Mouse (Mus musculus): ENCODE results near the gene Gpx1. TPM values are rescaled to one million over a fixed set of nuclear protein-coding genes. Genes with fewer than 3 reads are reported as not detected.

Gpx1 gene
- total RNA-seq, 2 experiments from 2014 or later = 887 to 1,807 TPM

DNA sequence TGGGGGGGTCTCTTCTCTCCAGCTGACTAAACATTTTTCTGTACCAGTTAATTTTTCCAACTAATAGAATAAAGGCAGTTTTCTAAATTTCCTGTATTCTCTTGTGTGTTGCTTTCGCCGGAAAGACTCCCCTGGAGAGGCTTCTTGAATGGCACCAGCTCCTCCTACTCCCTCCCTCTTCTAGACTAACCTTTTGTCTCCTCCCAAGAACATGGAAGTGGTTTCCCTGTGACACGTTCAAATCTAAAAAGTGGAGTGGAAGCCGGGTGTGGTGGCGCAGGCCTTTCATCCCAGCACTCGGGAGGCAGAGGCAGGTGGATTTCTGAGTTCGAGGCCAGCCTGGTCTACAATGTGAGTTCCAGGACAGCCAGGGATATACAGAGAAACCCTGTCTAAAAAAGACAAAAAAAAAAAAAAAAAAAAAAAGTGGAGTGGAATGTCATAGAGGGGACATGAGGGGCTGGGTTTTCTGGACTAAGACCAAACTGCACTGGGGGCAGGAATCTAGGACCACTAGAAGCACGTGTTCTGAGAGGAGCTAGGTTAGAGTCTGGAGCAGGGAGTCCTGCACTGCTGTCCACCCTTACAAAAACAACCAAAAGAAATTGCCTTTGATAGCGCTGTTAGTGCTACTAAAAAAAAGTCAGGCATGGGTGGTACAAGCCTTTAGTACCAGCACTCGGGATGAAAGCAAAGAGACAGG, 704 bp upstream of the Gpx1 start:
- ATAC-seq (replicated peaks; ENCODE audit: low FRiP score, low TSS enrichment, poor library complexity, severe bottlenecking) = no peak

GRCm38 (mm10) chr9:108338551-108338885, 185 bp upstream of the Gpx1 start:
- ATAC-seq (replicated peaks; ENCODE audit: low FRiP score, low TSS enrichment, poor library complexity, severe bottlenecking) = no peak

GRCm38 (mm10) chr9:108339886-108340257, 1.2 kb downstream of the Gpx1 start:
- ATAC-seq (replicated peaks; ENCODE audit: low FRiP score, low TSS enrichment, poor library complexity, severe bottlenecking) = no peak

- ATAC-seq (replicated peaks; ENCODE audit: low FRiP score, low TSS enrichment, poor library complexity, severe bottlenecking) = peak; percentile 62
Measured at GRCm38 (mm10) chr9:108340258-108341138, 1.8 kb downstream of the Gpx1 start.

GRCm38 (mm10) chr9:108341139-108341475, 2.4 kb downstream of the Gpx1 start:
- ATAC-seq (replicated peaks; ENCODE audit: low FRiP score, low TSS enrichment, poor library complexity, severe bottlenecking) = no peak

GRCm38 (mm10) chr9:108341801-108342200, 3.1 kb downstream of the Gpx1 start:
- no peak for ATAC-seq (replicated peaks; ENCODE audit: low FRiP score, low TSS enrichment, poor library complexity, severe bottlenecking)

- ATAC-seq (replicated peaks; ENCODE audit: low FRiP score, low TSS enrichment, poor library complexity, severe bottlenecking) = no peak
Measured at GRCm38 (mm10) chr9:108342301-108342831, 3.7 kb downstream of the Gpx1 start.

DNA sequence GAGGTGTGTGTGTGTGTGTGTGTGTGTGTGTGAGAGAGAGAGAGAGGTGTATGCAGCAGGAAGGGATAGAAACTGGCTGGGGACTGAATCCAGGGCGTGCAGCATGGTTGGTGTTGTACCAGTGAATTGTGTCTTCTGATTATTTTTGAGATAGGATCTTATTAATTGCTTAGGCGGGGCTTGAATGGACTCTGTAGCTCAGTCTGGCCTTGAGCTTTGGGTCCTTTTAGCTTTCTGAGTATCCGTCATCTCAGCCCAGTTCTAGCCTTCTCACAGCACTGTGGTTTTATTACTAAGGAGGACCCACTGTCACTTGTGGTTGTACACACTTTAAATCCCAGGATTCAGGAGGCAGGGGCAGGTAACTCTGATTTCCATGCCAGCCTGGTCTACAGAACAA, 4.6 kb downstream of the Gpx1 start:
- no peak for ATAC-seq (replicated peaks; ENCODE audit: low FRiP score, low TSS enrichment, poor library complexity, severe bottlenecking)

- peak; percentile 11; the same call in 1 of the 2 replicates for ATAC-seq (replicated peaks; ENCODE audit: low FRiP score, low TSS enrichment, poor library complexity, severe bottlenecking)
Measured at GRCm38 (mm10) chr9:108343835-108344234, 5.1 kb downstream of the Gpx1 start.

DNA sequence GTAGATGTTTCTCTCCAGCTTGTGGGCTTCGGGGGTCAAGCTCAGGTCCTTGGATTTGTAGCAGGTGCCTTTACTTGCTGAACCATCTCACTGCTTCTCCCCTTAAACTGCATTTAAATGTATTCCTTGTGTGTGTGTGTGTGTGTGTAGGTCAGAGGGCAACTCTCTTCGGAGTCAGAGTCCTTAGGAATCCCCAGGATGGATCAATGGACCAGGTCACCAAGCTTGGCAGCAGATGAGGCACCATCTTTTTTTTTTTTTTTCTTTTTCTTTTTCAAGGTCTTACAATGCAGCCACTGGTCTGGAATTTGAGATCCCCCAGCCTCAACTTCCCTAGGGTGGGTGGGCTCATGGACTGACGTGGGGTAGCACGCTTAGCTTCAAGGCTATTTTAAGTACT, 5.8 kb downstream of the Gpx1 start:
- no peak for ATAC-seq (replicated peaks; ENCODE audit: low FRiP score, low TSS enrichment, poor library complexity, severe bottlenecking)

DNA sequence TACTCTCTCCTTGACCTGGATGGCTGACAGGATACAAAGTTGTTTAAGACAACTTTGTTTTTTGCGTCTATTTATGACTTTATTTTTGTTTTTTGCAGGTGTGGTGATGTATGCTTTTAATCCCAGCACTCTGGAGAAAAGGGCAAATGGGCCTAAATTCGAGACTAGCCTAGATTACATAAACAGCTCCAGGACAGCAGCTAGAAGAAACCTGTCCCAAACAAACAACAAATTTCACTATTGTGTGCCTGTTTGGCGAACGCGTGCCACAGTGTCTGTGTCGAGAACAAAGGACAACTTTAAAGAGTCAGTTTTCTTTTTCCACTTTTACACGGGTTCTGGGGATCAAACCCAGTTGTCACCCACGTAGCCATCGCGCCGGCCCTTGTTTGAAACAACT, 8.3 kb downstream of the Gpx1 start:
- ATAC-seq (replicated peaks; ENCODE audit: low FRiP score, low TSS enrichment, poor library complexity, severe bottlenecking) = no peak

- ATAC-seq (replicated peaks; ENCODE audit: low FRiP score, low TSS enrichment, poor library complexity, severe bottlenecking) = peak; percentile 59
Measured at GRCm38 (mm10) chr9:108347540-108348289, 9.0 kb downstream of the Gpx1 start, which contains the start of gene Usp4. TSS of gene Usp4 (plus strand) at chr9:108347853.

DNA sequence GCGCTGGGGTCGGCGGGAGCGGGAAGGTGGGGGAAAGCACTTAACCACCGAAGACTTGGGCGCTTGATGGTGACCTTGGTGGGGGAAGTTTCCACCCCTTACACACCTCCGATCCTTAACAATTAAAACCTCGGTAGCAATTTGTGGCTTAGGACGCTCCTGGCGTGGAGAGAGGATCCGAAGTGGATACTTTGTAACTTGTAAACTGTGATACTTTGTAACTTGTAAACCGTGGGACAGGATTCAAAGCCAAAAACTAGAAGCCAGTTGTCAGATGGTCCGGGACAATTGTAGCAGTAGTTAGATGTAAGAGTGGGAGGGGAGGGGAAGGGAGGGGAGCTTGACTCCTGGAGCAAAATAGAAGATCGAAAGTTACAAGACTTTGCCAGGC, 9.6 kb downstream of the Gpx1 start:
- ATAC-seq (replicated peaks; ENCODE audit: low FRiP score, low TSS enrichment, poor library complexity, severe bottlenecking) = no peak

- peak; percentile 73 for ATAC-seq (replicated peaks; ENCODE audit: low FRiP score, low TSS enrichment, poor library complexity, severe bottlenecking)
Measured at GRCm38 (mm10) chr9:108349727-108350126, 11.0 kb downstream of the Gpx1 start.

DNA sequence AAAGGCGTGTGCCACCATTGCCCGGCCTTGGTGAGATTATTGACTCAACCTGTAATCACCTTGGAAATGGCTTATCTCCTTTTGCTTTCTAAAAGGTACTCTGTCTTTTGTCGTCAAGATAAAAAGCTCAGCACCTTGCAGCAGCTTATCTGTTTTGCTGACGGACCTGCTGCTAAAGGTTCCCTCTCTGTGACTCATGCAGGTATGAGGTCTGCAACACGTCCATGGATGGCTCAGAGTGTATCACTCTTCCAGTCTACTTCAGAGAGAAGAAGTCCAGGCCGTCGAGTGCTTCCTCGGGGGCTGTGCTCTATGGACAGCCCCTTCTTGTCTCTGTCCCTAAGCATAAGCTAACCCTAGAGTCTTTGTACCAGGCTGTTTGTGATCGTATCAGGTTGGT, 39.5 kb downstream of the Gpx1 start:
- ATAC-seq (replicated peaks; ENCODE audit: low FRiP score, low TSS enrichment, poor library complexity, severe bottlenecking) = no peak

DNA sequence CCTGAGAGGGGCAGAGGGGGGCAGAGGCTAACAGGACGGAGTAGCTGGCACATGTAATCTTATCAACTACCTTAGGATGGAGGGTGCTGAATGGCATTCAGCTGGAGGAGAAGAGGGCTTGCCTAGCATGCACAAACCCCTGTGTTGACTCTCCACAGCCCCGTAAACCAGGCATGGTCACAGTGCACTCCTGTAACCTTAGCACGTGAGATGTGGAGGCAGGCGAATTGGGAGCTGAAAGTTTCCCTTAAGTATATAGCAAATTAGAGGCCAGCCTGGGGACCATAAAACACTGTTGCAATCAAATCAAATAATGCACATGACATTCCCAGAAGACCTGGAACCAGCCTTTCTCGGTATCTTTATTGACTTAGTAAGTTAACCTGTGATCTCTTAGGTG, 40.0 kb downstream of the Gpx1 start:
- ATAC-seq (replicated peaks; ENCODE audit: low FRiP score, low TSS enrichment, poor library complexity, severe bottlenecking) = no peak

DNA sequence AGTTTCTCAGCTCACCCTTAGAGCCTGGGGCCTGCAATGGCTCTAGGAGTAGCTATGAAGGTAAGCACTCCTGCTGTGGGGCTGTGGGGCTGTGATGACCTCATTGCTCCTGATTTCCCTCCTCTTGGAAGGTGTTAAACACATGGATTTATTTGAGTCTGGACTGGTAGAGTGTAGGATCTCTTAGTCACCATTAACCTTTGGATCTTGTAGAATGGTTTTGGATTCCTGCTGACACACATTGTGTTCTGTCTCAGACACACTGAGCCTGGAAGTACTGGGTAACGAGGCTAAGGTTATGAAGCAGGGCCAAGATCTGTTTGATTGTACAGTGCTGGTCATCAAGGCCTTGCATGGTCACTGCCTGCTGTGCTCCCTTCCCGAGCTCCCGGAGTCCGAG, 40.6 kb downstream of the Gpx1 start:
- no peak for ATAC-seq (replicated peaks; ENCODE audit: low FRiP score, low TSS enrichment, poor library complexity, severe bottlenecking)

DNA sequence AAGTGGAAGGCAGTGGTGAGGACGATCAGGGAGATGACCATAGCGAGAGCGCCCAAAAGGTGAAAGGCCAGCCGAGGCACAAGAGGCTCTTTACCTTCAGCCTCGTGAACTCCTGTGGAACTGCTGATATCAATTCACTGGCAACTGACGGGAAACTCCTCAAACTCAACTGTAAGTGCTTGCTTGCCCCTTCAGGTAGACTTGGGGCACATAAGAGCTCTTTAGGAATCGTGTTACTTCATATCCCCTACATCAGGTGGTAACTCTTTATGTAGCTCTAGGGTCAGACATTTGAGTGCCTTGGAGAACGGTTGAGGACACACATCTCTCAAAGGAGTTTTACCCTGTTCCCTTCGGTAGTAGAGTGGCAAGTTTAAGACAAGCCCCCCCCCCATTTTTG, 42.7 kb downstream of the Gpx1 start:
- ATAC-seq (replicated peaks; ENCODE audit: low FRiP score, low TSS enrichment, poor library complexity, severe bottlenecking) = no peak

- ATAC-seq (replicated peaks; ENCODE audit: low FRiP score, low TSS enrichment, poor library complexity, severe bottlenecking) = no peak
Measured at GRCm38 (mm10) chr9:108385006-108385405, 46.3 kb downstream of the Gpx1 start.

DNA sequence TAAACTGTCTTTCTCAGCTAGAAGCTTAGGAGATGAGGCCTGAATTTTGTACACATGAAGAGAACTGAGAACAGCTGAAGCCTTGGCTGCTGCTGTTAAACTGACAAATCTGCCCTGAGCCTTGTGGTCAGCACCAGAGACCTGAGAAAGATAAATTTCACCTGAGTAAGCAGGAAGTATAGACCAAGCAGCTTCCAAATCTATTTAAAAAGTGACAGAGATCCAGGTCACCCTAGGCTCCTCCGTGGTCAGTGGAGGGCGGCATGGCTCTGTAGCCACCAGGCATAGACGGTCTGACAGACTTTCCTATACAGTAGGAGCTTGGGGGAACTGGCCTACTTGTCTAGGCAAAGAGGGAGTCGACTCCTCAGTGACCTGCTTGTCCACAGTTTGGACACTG, 48.1 kb downstream of the Gpx1 start:
- ATAC-seq (replicated peaks; ENCODE audit: low FRiP score, low TSS enrichment, poor library complexity, severe bottlenecking) = no peak

Measured in megakaryocyte-erythroid progenitor cell, adult 5-6 weeks (primary cell).